Mouse (Mus musculus): ENCODE measurements around the gene Ocel1. TPM values are rescaled to one million over a fixed set of nuclear protein-coding genes. Genes with fewer than 3 reads are reported as not detected.
A peak's percentile ranks its signal among the peaks of the same experiment; 100 is the strongest.

Gene Ocel1
- polyA plus RNA-seq, 1 experiment from 2014 or later = 4.9 TPM

- Histone ChIP-seq H3K9me3 (replicated peaks) (no peaks in the 10 kb centered on the region), H3K27me3 (no peaks in the 10 kb centered on the region), H3K27ac (peak within 1 kb of the TSS; percentile 34; the same call in 1 of the 2 replicates), H3K4me3 (peak within 1 kb of the TSS; percentile 72), H3K9ac (peak within 1 kb of the TSS; percentile 74), H3K4me1 (replicated peaks) (peaks cover 26% of the 10 kb centered on the region), H3K4me2 (peak within 1 kb of the TSS; percentile 95), H3K36me3 (peaks cover 18% of the 10 kb centered on the region; the same call in 1 of the 2 replicates)
- 18% methylated on average over 33 of the region's 33 CpGs for WGBS
- ATAC-seq (replicated peaks; ENCODE audit: insufficient number of reproducible peaks, insufficient read depth, low FRiP score, low read depth) = peak; percentile 88
Measured at GRCm38 (mm10) chr8:71405401-71406098, 34.5 kb downstream of the Ocel1 start, which contains the start of gene Ankle1. Gene Ankle1 (plus strand): TSS chr8:71406010.

- H3K4me1 ChIP-seq (replicated peaks) = peaks cover 26% of the 10 kb centered on the region
- H3K27ac ChIP-seq = peak overlapping the region; percentile 34; the same call in 1 of the 2 replicates
- peak overlapping the region; percentile 95 for H3K4me2 ChIP-seq
- WGBS = 1% methylated on average over 55 of the region's 55 CpGs
- peaks cover 18% of the 10 kb centered on the region; the same call in 1 of the 2 replicates for H3K36me3 ChIP-seq
- H3K27me3 ChIP-seq = no peaks in the 10 kb centered on the region
- peak; percentile 71; the same call in 1 of the 2 replicates for ATAC-seq (replicated peaks; ENCODE audit: insufficient number of reproducible peaks, insufficient read depth, low FRiP score, low read depth)
- H3K4me3 ChIP-seq = peak overlapping the region; percentile 72
- peak overlapping the region; percentile 74 for H3K9ac ChIP-seq
- H3K9me3 ChIP-seq (replicated peaks) = no peaks in the 10 kb centered on the region
Measured at GRCm38 (mm10) chr8:71406099-71407015, 35.3 kb downstream of the Ocel1 start.

GRCm38 (mm10) chr8:71407441-71407840 is 36.3 kb downstream of the Ocel1 start:
- Histone ChIP-seq H3K27ac (no peak overlapping the region), H3K9ac (no peak overlapping the region), H3K4me1 (replicated peaks) (peaks cover 26% of the 10 kb centered on the region), H3K36me3 (peaks cover 18% of the 10 kb centered on the region; the same call in 1 of the 2 replicates), H3K4me2 (peak overlapping the region; percentile 95; the same call in 1 of the 2 replicates), H3K4me3 (no peak overlapping the region), H3K9me3 (replicated peaks) (no peaks in the 10 kb centered on the region), H3K27me3 (no peaks in the 10 kb centered on the region)
- WGBS = 82% methylated on average over 14 of the region's 14 CpGs
- no peak for ATAC-seq (replicated peaks; ENCODE audit: insufficient number of reproducible peaks, insufficient read depth, low FRiP score, low read depth)

GRCm38 (mm10) chr8:71408231-71408630 is 37.1 kb downstream of the Ocel1 start:
- Histone ChIP-seq H3K27ac (no peak overlapping the region), H3K27me3 (no peaks in the 10 kb centered on the region), H3K9me3 (replicated peaks) (no peaks in the 10 kb centered on the region), H3K4me1 (replicated peaks) (peaks cover 26% of the 10 kb centered on the region), H3K36me3 (peaks cover 18% of the 10 kb centered on the region; the same call in 1 of the 2 replicates), H3K9ac (no peak overlapping the region), H3K4me2 (no peak overlapping the region), H3K4me3 (no peak overlapping the region)
- no peak for ATAC-seq (replicated peaks; ENCODE audit: insufficient number of reproducible peaks, insufficient read depth, low FRiP score, low read depth)
- 91% methylated on average over 4 of the region's 4 CpGs for WGBS

- no peaks in the 10 kb centered on the region; the same call in 1 of the 2 replicates for H3K27me3 ChIP-seq
- H3K4me1 ChIP-seq (replicated peaks) = peaks cover 10% of the 10 kb centered on the region
- H3K4me2 ChIP-seq = no peak overlapping the region
- H3K36me3 ChIP-seq = peaks cover 18% of the 10 kb centered on the region; the same call in 1 of the 2 replicates
- H3K9me3 ChIP-seq (replicated peaks) = no peaks in the 10 kb centered on the region
- ATAC-seq (replicated peaks; ENCODE audit: insufficient number of reproducible peaks, insufficient read depth, low FRiP score, low read depth) = no peak
- WGBS = 45% methylated on average over 11 of the region's 11 CpGs
- no peak overlapping the region for H3K9ac ChIP-seq
- H3K27ac ChIP-seq = no peak overlapping the region
- no peak overlapping the region for H3K4me3 ChIP-seq
Measured at GRCm38 (mm10) chr8:71411535-71412273, 40.6 kb downstream of the Ocel1 start.

GRCm38 (mm10) chr8:71422121-71422520 is 51.0 kb downstream of the Ocel1 start:
- no peak overlapping the region for H3K9ac ChIP-seq
- no peaks in the 10 kb centered on the region for H3K36me3 ChIP-seq
- H3K4me3 ChIP-seq = no peak overlapping the region
- no peaks in the 10 kb centered on the region for H3K4me1 ChIP-seq (replicated peaks)
- no peaks in the 10 kb centered on the region for H3K9me3 ChIP-seq (replicated peaks)
- no peaks in the 10 kb centered on the region for H3K27me3 ChIP-seq
- H3K27ac ChIP-seq = no peak overlapping the region
- ATAC-seq (replicated peaks; ENCODE audit: insufficient number of reproducible peaks, insufficient read depth, low FRiP score, low read depth) = no peak
- H3K4me2 ChIP-seq = no peak overlapping the region

Other genes with a start within 250 kb of the Ocel1 start
- gene Myo9b, start 98.6 kb upstream of the Ocel1 start, polyA plus RNA-seq (2015; fragmentation: Nextera tagmentation; extraction: Ambion mirVana) = 13.6 and 20.2 TPM in 2 replicates
- gene Haus8, start 98.4 kb upstream of the Ocel1 start, polyA plus RNA-seq (2015; fragmentation: Nextera tagmentation; extraction: Ambion mirVana) = 114 and 120 TPM in 2 replicates
- 67.6 and 75.3 TPM in 2 replicates for gene Use1, start 4.5 kb upstream of the Ocel1 start, polyA plus RNA-seq (2015; fragmentation: Nextera tagmentation; extraction: Ambion mirVana)
- gene Nr2f6, start 10.7 kb downstream of the Ocel1 start, polyA plus RNA-seq (2015; fragmentation: Nextera tagmentation; extraction: Ambion mirVana) = 43.4 and 51.5 TPM in 2 replicates
- 14.6 and 17.3 TPM in 2 replicates for gene Ushbp1, start 24.5 kb downstream of the Ocel1 start, polyA plus RNA-seq (2015; fragmentation: Nextera tagmentation; extraction: Ambion mirVana)
- 75.5 and 89.9 TPM in 2 replicates for gene Babam1, start 25.6 kb downstream of the Ocel1 start, polyA plus RNA-seq (2015; fragmentation: Nextera tagmentation; extraction: Ambion mirVana)
- gene Ankle1, start 34.7 kb downstream of the Ocel1 start, polyA plus RNA-seq (2015; fragmentation: Nextera tagmentation; extraction: Ambion mirVana) = 23.0 and 34.0 TPM in 2 replicates
- 34.6 and 45.0 TPM in 2 replicates for gene Abhd8, start 92.4 kb downstream of the Ocel1 start, polyA plus RNA-seq (2015; fragmentation: Nextera tagmentation; extraction: Ambion mirVana)
- gene Mrpl34, start 93.7 kb downstream of the Ocel1 start, polyA plus RNA-seq (2015; fragmentation: Nextera tagmentation; extraction: Ambion mirVana) = 149 and 188 TPM in 2 replicates
- gene Dda1, start 97.9 kb downstream of the Ocel1 start, polyA plus RNA-seq (2015; fragmentation: Nextera tagmentation; extraction: Ambion mirVana) = 68.4 and 84.1 TPM in 2 replicates
- 0.81 and 1.9 TPM in 2 replicates for gene Ano8, start 114.7 kb downstream of the Ocel1 start, polyA plus RNA-seq (2015; fragmentation: Nextera tagmentation; extraction: Ambion mirVana)
- gene Gtpbp3, start 116.8 kb downstream of the Ocel1 start, polyA plus RNA-seq (2015; fragmentation: Nextera tagmentation; extraction: Ambion mirVana) = 10.5 and 11.8 TPM in 2 replicates
- gene Plvap, start 140.5 kb downstream of the Ocel1 start, polyA plus RNA-seq (2015; fragmentation: Nextera tagmentation; extraction: Ambion mirVana) = 87.2 and 113 TPM in 2 replicates
- 0.30 and 0.48 TPM in 2 replicates for gene Ccdc194, start 154.4 kb downstream of the Ocel1 start, polyA plus RNA-seq (2015; fragmentation: Nextera tagmentation; extraction: Ambion mirVana)
- gene Bst2, start 166.2 kb downstream of the Ocel1 start, polyA plus RNA-seq (2015; fragmentation: Nextera tagmentation; extraction: Ambion mirVana) = 34.6 and 45.1 TPM in 2 replicates
- 51.1 and 65.2 TPM in 2 replicates for gene Mvb12a, start 171.6 kb downstream of the Ocel1 start, polyA plus RNA-seq (2015; fragmentation: Nextera tagmentation; extraction: Ambion mirVana)
- gene Tmem221, start 187.6 kb downstream of the Ocel1 start, polyA plus RNA-seq (2015; fragmentation: Nextera tagmentation; extraction: Ambion mirVana) = 0.42 and 1.1 TPM in 2 replicates
- gene Nxnl1, start 195.3 kb downstream of the Ocel1 start, polyA plus RNA-seq (2015; fragmentation: Nextera tagmentation; extraction: Ambion mirVana) = 0.08 TPM in 1 of 2 replicates, not detected in the other
- gene Slc27a1, start 197.6 kb downstream of the Ocel1 start, polyA plus RNA-seq (2015; fragmentation: Nextera tagmentation; extraction: Ambion mirVana) = 18.8 and 27.8 TPM in 2 replicates
- 159 and 171 TPM in 2 replicates for gene Pgls, start 220.9 kb downstream of the Ocel1 start, polyA plus RNA-seq (2015; fragmentation: Nextera tagmentation; extraction: Ambion mirVana)
- 2.1 and 3.1 TPM in 2 replicates for gene Fam129c, start 226.3 kb downstream of the Ocel1 start, polyA plus RNA-seq (2015; fragmentation: Nextera tagmentation; extraction: Ambion mirVana)
- gene Colgalt1, start 239.7 kb downstream of the Ocel1 start, polyA plus RNA-seq (2015; fragmentation: Nextera tagmentation; extraction: Ambion mirVana) = 50.4 and 64.5 TPM in 2 replicates

Data from heart, embryonic 15.5 days (tissue).